Mouse (Mus musculus): ENCODE measurements at regions not wholly inside any gene's neighbourhood (a gene's known extent, or its start where the extent isn't known, plus 50 kb on each side); places are given as distances from the start of the nearest gene placed in this dataset.

GRCm38 (mm10) chr5:139625871-139626460 is 82.7 kb downstream of the Uncx start:
- ATAC-seq (ENCODE audit: low FRiP score), result no peak
- no peak for TF ChIP-seq CTCF (IDR thresholded peaks at IDR 0.05)
- no peak overlapping the region for H3K4me3 ChIP-seq (ENCODE audit: low read depth, low read length)

GRCm38 (mm10) chr5:139627552-139627951 is 84.3 kb downstream of the Uncx start:
- WGBS, result 57% methylated on average over 1 of the region's 1 CpGs
- H3K9ac ChIP-seq (replicated peaks; ENCODE audit: low read length, poor library complexity, severe bottlenecking), result no peak overlapping the region
- no peaks in the 10 kb centered on the region for H3K4me1 ChIP-seq (ENCODE audit: insufficient read depth, low read length)
- DNase-seq (ENCODE audit: low spot score), result no peak
- TF ChIP-seq CTCF (IDR thresholded peaks at IDR 0.05), result no peak
- no peak overlapping the region for H3K4me3 ChIP-seq (ENCODE audit: low read depth, low read length)
- ATAC-seq (ENCODE audit: low FRiP score), result no peak
- H3K4me2 ChIP-seq (ENCODE audit: low read depth, low read length, poor library complexity, severe bottlenecking), result no peak overlapping the region
- peaks cover 11% of the 10 kb centered on the region for H3K9me3 ChIP-seq (ENCODE audit: low read length)
- no peaks in the 10 kb centered on the region for H3K36me3 ChIP-seq (ENCODE audit: insufficient read depth, low read length)
- H3K27me3 ChIP-seq (ENCODE audit: insufficient read depth, low read length), result no peaks in the 10 kb centered on the region
- H3K27ac ChIP-seq (ENCODE audit: low read depth, low read length), result no peak overlapping the region

More at GRCm38 (mm10) chr5:139625871-139626460, 82.7 kb downstream of the Uncx start:
- no peaks in the 10 kb centered on the region for H3K36me3 ChIP-seq (ENCODE audit: insufficient read depth, low read length)
- WGBS, result 69% methylated on average over 22 of the region's 22 CpGs
- H3K27me3 ChIP-seq (ENCODE audit: insufficient read depth, low read length), result no peaks in the 10 kb centered on the region
- no peak overlapping the region for H3K9ac ChIP-seq (replicated peaks; ENCODE audit: low read length, poor library complexity, severe bottlenecking)
- H3K9me3 ChIP-seq (ENCODE audit: low read length), result peaks cover 6% of the 10 kb centered on the region; the same call in 1 of the 2 replicates
- H3K4me1 ChIP-seq (ENCODE audit: insufficient read depth, low read length), result no peaks in the 10 kb centered on the region
- no peak overlapping the region for H3K27ac ChIP-seq (ENCODE audit: low read depth, low read length)
- peak; percentile 72 for DNase-seq (ENCODE audit: low spot score)
- H3K4me2 ChIP-seq (ENCODE audit: low read depth, low read length, poor library complexity, severe bottlenecking), result no peak overlapping the region

GRCm38 (mm10) chr5:139637028-139637427 is 93.7 kb downstream of the Uncx start:
- no peaks in the 10 kb centered on the region for H3K36me3 ChIP-seq (ENCODE audit: insufficient read depth, low read length)
- no peak for DNase-seq (ENCODE audit: low spot score)
- 84% methylated on average over 2 of the region's 2 CpGs for WGBS
- ATAC-seq (ENCODE audit: low FRiP score), result no peak
- H3K4me1 ChIP-seq (ENCODE audit: insufficient read depth, low read length), result 0 out of 2 replicates have a peak, but pooled peaks cover 2% of the 10 kb centered on the region
- no peak overlapping the region for H3K4me3 ChIP-seq (ENCODE audit: low read depth, low read length)
- no peak overlapping the region for H3K27ac ChIP-seq (ENCODE audit: low read depth, low read length)
- H3K27me3 ChIP-seq (ENCODE audit: insufficient read depth, low read length), result no peaks in the 10 kb centered on the region
- TF ChIP-seq CTCF (IDR thresholded peaks at IDR 0.05), result no peak
- H3K4me2 ChIP-seq (ENCODE audit: low read depth, low read length, poor library complexity, severe bottlenecking), result no peak overlapping the region
- no peaks in the 10 kb centered on the region for H3K9me3 ChIP-seq (ENCODE audit: low read length)
- no peak overlapping the region for H3K9ac ChIP-seq (replicated peaks; ENCODE audit: low read length, poor library complexity, severe bottlenecking)

GRCm38 (mm10) chr5:139640652-139641612 is 95.2 kb downstream of the Micall2 start:
- no peak overlapping the region for H3K4me3 ChIP-seq (ENCODE audit: low read depth, low read length)
- DNase-seq (ENCODE audit: low spot score) (no peak), ATAC-seq (ENCODE audit: low FRiP score) (no peak)
- H3K4me2 ChIP-seq (ENCODE audit: low read depth, low read length, poor library complexity, severe bottlenecking), result no peak overlapping the region
- H3K27ac ChIP-seq (ENCODE audit: low read depth, low read length), result no peak overlapping the region
- 48% methylated on average over 16 of the region's 16 CpGs for WGBS
- no peaks in the 10 kb centered on the region for H3K36me3 ChIP-seq (ENCODE audit: insufficient read depth, low read length)
- no peaks in the 10 kb centered on the region for H3K9me3 ChIP-seq (ENCODE audit: low read length)
- H3K4me1 ChIP-seq (ENCODE audit: insufficient read depth, low read length), result 0 out of 2 replicates have a peak, but pooled peaks cover 2% of the 10 kb centered on the region
- no peak for TF ChIP-seq CTCF (IDR thresholded peaks at IDR 0.05)
- H3K27me3 ChIP-seq (ENCODE audit: insufficient read depth, low read length), result no peaks in the 10 kb centered on the region
- no peak overlapping the region for H3K9ac ChIP-seq (replicated peaks; ENCODE audit: low read length, poor library complexity, severe bottlenecking)

GRCm38 (mm10) chr5:139644816-139645215 is 91.3 kb downstream of the Micall2 start:
- DNase-seq (ENCODE audit: low spot score), result no peak
- Histone ChIP-seq H3K36me3 (ENCODE audit: insufficient read depth, low read length) (no peaks in the 10 kb centered on the region), H3K4me3 (ENCODE audit: low read depth, low read length) (no peak overlapping the region), H3K27me3 (ENCODE audit: insufficient read depth, low read length) (no peaks in the 10 kb centered on the region), H3K9me3 (ENCODE audit: low read length) (no peaks in the 10 kb centered on the region), H3K27ac (ENCODE audit: low read depth, low read length) (no peak overlapping the region), H3K4me2 (ENCODE audit: low read depth, low read length, poor library complexity, severe bottlenecking) (no peak overlapping the region), H3K4me1 (ENCODE audit: insufficient read depth, low read length) (0 out of 2 replicates have a peak, but pooled peaks cover 2% of the 10 kb centered on the region), H3K9ac (replicated peaks; ENCODE audit: low read length, poor library complexity, severe bottlenecking) (no peak overlapping the region)
- no peak for TF ChIP-seq CTCF (IDR thresholded peaks at IDR 0.05)
- no peak for ATAC-seq (ENCODE audit: low FRiP score)
- 77% methylated on average over 6 of the region's 6 CpGs for WGBS

GRCm38 (mm10) chr5:139651041-139651440 is 85.1 kb downstream of the Micall2 start:
- H3K4me2 ChIP-seq (ENCODE audit: low read depth, low read length, poor library complexity, severe bottlenecking), result no peak overlapping the region
- H3K4me1 ChIP-seq (ENCODE audit: insufficient read depth, low read length), result no peaks in the 10 kb centered on the region
- DNase-seq (ENCODE audit: low spot score) (no peak), ATAC-seq (ENCODE audit: low FRiP score) (no peak)
- no peaks in the 10 kb centered on the region for H3K36me3 ChIP-seq (ENCODE audit: insufficient read depth, low read length)
- no peaks in the 10 kb centered on the region for H3K27me3 ChIP-seq (ENCODE audit: insufficient read depth, low read length)
- 48% methylated on average over 4 of the region's 4 CpGs for WGBS
- no peak overlapping the region for H3K27ac ChIP-seq (ENCODE audit: low read depth, low read length)
- no peak overlapping the region for H3K9ac ChIP-seq (replicated peaks; ENCODE audit: low read length, poor library complexity, severe bottlenecking)
- no peak overlapping the region for H3K4me3 ChIP-seq (ENCODE audit: low read depth, low read length)
- no peak for TF ChIP-seq CTCF (IDR thresholded peaks at IDR 0.05)
- no peaks in the 10 kb centered on the region for H3K9me3 ChIP-seq (ENCODE audit: low read length)
